Mouse (Mus musculus) kidney, adult 11 months (tissue): Measurements from ENCODE around the gene Anxa4.
A peak's percentile ranks its signal among the peaks of the same experiment; 100 is the strongest.

Source experiments
- DNase-seq: peaks from one replicate; pipeline ENCODE4 v3.0.0; 2022

The Anxa4 gene

DNA sequence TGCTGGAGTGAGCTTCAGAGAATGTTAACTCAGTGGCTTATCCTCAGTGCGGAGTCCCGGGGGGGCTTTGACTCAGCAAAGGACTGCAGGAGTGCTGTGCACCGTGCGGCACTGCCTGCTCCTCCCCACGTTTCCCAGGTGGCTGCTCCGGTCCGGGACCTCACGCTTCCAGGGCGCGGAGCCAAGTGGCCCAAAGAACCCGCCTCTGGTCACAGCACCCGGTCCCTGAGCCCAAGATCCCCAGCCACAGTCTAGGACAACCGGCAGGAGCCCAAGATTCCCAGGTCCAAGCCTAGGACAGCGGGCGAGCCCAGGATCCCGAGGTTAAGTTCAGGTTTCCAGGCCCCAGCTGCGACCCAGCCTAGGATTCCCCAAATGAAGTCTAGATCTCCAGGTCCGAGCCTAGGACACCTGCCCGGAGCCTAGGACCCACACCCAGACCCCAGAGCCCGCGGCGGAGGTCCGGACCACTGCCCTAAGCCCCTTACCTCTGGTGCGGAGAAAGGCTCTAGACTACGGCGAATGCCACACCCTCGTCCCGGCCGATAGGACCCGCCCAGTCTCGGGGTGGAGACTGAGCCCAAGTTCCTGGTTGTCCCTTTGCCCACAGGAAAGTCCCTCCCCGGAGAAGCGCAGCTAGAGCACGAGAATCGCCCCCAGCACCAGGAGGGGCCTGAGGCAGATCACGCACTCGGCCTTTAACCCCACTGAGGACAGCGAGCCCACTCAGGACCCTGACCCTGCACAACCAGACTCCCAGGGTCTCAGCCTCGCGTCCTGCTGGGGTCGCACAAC lies at the start of gene Anxa4:
Gene Anxa4, minus strand, starts transcription at position 564 of the 795 bp plus-strand sequence.
- peak; percentile 84 for DNase-seq

DNA sequence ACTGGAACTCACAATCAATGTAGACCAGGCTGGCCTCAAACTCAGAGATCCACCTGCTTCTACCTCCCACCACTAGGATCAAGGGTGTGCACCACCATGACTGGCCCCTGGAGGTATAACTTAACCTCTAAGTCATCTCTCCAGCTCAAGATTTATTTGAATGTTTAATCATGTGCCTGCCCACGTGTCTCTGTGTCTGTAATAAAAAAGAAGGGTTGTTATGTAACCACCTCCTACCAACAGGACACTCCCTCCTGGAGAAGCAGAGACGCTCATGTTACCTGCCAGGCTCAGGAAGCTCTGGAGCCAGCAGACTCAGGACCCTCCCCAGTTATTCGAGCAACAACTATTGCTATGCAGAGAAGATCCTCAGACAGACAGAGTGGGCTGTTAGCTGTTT lies 48.6 kb upstream of the Anxa4 start:
- peak; percentile 66 for DNase-seq

DNA sequence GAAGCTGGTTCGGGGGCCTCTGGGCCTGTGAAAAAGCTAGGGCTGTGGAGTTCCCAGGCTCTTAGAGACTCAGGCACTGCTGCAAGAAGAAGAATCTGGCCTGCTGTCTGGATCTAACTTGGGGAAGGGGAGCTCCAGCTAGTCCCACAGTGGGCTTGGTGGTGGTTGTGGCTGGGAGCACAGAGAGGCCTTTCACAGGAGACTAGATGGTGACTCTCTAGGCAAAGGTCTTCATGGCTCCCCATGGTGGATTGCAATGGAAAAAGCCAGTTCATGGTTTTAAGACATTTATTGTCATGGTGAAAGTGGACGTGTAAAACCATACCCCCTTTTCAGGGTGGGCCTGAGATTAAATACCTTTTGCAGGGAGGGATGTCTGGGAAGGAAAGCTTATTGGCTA lies 45.7 kb upstream of the Anxa4 start:
- DNase-seq = no peak

- peak; percentile 79 for DNase-seq
Observed at GRCm38 (mm10) chr6:86832802-86833502, 39.6 kb upstream of the Anxa4 start.

- DNase-seq = peak; percentile 28
Observed at GRCm38 (mm10) chr6:86830738-86831500, 37.5 kb upstream of the Anxa4 start.

DNA sequence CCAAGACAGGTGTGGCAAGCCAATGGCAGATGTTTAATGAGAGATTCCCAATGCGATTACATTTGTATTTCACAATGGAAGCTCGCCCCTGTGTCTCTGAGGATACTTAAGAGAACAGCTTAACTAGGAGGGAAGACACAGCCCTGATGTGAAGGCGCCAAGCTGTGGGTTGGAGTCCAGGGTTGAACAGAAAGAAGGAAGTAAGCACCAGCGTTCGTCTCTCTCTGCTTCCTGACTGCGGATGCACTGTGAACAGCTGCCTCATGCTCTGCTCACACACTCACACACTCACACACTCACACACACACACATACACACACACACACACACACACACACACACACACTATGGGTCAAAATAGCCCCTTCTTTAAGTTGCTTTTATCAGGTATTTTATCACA lies 36.4 kb upstream of the Anxa4 start:
- no peak for DNase-seq

- DNase-seq = no peak
Observed at GRCm38 (mm10) chr6:86827432-86827831, 34.0 kb upstream of the Anxa4 start.

DNA sequence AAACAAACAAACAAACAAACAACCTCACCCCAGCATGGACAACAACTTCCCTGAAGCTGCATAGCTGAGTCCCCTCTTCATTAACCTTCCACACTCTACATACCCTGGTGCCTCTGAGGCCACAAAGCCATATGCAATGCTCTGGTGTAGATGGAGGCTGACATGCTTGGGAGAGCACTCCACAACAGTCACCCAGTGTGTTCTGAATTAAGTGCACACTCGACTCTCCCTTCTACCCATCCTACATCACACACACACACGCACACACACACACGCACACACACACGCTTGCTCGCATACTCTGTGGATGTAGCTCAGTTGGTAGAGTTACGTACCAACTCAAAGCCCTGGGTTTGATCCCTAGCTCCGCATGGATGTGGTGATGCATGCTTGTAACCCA lies 31.0 kb upstream of the Anxa4 start:
- DNase-seq = no peak

DNA sequence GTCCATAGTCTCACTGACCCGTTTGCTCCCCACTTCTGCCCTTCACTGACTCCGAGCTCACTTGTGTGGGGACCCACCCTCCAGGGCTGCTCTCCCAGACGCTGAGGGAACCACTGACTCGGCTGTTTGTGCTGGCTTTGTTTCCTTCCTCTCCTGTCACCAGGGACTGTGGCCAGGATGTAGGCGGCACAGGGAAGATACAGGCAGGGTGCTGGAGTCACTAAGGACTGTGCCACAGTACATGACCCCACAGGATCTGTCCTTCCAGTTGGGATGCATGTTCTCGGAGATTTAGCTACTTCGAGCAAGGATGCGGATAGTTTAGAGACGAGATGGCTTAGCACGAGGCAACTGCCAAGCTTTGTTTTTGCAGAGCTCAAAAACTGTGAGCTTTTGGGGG lies 30.4 kb upstream of the Anxa4 start:
- DNase-seq = peak; percentile 45

GRCm38 (mm10) chr6:86823051-86823431 lies 29.7 kb upstream of the Anxa4 start:
- no peak for DNase-seq

GRCm38 (mm10) chr6:86822285-86823050 lies 29.1 kb upstream of the Anxa4 start:
- DNase-seq = peak; percentile 48

- DNase-seq = no peak
Observed at GRCm38 (mm10) chr6:86820690-86821089, 27.3 kb upstream of the Anxa4 start.

GRCm38 (mm10) chr6:86819926-86820325 lies 26.5 kb upstream of the Anxa4 start:
- peak; percentile 75 for DNase-seq

DNA sequence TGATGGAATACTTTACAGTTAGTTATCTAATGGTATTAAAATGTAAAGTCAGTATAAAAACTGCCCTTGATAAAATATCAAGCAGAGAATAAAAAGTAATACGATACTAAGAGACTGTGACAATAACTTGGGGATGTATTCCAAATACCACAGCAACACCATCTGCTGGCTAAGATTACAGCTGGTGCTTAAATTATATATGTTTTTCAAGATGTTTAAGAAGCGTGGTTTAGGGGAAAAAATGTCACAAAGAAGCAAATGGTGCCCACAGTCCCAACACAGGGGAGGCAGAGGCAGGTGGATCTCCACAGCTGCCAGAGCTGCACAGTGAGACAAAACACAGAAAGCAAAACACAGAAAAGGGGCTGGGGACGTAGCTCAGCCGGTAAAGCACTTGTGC lies 25.5 kb upstream of the Anxa4 start:
- DNase-seq = no peak

DNA sequence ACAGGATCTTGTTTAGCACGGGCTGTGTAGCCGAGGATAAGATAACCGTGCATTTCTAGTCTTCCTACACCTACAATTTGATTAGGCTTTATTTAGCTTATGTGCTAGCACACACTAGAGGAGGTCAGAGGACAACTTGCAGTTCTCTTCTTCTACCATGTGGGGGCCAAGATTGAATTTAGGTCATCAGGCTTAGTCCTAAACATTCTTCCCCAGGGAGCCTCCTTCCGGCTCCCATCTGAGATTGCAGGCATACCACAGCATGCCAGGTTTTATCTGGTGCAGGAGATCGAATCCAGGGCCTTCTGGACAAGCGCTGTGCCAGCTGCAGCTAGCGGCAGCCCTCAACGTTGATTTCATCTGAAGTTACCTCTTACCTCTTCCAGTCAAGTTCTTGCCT lies 23.2 kb upstream of the Anxa4 start:
- DNase-seq = no peak

DNA sequence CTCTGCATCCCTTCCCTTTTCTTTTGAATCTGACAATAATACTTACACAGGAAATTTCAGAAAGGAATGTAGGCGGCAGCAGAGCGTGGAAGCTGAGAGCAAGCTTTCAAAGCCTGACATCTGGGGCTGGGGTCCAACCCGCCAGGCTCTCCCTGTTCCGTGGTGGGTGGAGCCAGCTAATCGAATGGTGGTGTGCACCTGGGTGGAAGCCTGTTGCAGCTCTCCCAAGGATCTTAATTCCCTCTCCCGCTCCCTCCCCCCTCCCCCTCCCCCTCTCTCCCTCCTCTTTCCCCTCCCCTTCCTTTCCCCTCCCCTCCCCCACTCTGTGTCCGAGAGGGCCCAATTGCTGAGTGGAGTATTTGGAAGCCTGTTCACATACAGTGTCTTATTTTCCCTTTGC lies 22.1 kb upstream of the Anxa4 start:
- no peak for DNase-seq

DNA sequence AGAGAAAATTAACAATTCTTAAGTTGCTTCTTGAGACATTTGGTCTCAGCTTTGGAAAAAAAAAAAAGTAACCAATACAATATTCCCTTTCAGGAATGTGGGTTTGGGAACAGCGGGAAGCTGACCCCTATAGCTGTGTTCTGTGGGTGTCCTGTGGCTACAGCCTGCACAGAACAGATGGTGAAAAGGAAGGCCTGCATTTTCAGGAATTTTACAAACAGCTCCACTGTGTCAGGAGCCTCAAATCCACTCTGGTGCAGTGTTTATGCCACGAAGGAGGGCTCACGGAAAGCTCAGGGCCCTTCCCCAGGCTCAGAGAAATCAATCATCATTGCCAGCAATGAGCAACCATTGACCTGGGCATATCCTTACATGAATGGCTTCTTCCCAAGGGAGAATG lies 21.5 kb upstream of the Anxa4 start:
- no peak for DNase-seq

DNA sequence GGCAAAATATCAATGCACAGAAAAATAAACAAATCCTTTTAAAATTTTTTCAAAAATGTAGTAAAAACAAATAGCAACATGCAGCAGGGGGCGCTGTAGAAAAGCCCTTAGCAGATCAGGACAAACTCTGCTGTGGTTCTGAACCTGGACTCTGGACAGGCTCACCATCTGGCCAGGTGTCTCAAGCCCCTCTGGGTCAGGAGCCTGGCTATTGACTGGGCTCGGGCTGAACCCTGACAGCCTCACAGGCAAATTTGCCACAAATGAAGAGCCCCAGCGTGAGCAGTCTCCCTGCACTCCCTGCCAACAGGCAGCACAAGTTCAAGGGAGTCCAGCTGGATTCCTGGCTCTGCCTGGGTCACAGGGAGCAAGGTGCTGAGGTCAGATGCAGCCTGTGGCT lies 20.0 kb upstream of the Anxa4 start:
- peak; percentile 41 for DNase-seq

DNA sequence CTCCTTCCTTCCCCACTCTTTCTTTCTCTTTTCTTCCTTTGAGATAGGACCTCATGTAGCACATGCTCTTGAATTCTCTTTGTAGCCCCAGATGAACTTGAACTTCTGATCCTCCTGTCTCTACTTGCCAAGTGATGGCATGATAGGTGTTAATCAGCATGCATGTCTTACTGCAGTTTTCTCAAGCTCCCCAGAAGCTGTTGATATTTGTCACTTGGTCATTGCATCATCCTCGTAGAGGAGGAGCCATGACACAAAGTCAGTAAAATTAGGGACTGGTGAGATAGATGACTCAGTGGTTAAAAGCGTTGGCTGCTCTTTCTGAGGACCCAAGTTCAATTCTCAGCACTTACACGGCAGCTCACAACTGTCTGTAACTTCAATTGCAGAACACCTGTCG lies 19.5 kb upstream of the Anxa4 start:
- no peak for DNase-seq

GRCm38 (mm10) chr6:86806455-86807086 lies 13.2 kb upstream of the Anxa4 start:
- DNase-seq = peak; percentile 54

DNA sequence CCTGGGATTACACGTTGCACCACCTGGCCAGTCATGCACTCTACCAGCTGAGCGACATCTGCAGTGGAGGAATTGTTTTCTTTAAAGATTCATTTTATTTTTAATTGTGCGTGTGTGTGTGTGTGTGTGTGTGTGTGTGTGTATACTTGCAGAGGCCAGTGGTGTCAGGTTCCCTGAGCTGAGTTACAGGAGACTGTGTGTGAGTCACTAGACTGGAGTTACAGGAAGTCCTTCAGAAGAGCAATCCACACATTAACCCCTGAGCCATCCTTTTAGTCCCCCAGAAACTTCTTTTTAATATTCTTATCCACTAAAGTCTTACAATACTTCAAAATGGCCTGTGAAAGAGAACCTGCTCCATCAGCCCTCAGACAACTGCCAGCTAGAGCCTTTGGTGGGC lies 11.3 kb upstream of the Anxa4 start:
- DNase-seq = no peak

DNA sequence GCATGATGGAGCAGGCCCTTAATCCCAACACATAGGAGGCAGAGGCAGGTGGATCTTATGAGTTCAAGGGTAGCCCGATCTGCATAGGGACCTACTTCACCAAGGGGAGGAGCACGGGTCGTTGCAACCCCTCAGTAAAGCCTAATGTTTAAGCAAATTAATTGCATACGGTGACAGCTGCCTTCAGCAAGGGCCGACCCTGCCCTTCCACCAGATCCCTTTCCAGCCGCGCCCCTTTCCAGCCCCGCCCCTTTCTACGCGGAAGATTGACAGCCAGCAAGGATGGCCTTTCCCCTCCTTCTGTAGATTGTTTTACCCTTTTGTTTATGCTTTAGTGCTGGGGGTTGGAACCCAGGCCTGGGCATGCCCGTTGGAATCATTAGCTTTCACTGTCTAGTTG lies 8.0 kb upstream of the Anxa4 start:
- DNase-seq = no peak

DNA sequence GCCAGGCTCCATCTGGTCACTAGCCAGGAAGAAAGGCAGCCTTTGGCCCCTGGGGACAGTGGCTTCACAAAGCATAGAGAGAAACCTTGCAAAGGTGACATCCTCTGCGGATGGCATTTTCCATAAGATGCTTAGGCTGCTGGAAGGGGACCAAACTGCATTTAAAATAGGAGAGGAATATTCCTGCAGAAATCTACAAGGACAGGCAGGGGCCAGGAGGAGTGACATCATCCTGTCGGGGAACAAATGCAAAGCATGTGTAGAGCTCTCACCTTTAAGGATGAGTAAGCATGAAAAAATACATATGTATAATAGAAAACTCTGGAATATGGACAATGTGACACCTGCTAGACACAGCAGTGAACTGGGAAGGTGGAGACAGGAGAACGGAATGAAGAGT lies 7.1 kb upstream of the Anxa4 start:
- no peak for DNase-seq
